Mouse (Mus musculus): ENCODE measurements around the gene Olfr313. TPM values are rescaled to one million over a fixed set of nuclear protein-coding genes. Genes with fewer than 3 reads are reported as not detected.
"Not testable (repeated sequence)": the region's sequence is repeated elsewhere in the genome, so short reads cannot be mapped to it uniquely, and the experiment has no call there.

Gene Olfr313
- polyA plus RNA-seq (2015; fragmentation: Nextera tagmentation; extraction: Ambion mirVana) = not detected in 2 replicates

DNA sequence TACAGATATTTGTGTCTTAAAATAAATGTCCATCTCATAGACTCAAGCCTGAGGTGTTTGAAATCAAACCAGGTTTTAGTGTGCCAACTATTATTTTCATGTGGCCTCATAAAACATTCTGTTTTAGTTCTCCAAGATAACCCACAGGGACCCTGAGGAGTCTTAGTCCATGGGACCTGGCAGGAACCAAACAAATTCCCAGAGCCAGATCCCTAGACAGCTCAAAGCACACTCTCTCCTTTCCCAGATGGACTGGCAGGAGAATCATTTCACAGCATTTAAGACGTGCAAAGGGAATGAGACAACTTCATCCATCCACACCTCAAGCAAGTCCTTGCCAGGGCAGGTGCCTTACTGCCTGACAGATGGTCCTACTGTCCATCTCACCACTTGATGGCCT is at the start of gene Olfr313:
TSS of gene Olfr313 (plus strand) at position 301 of the 400 bp plus-strand sequence.
- not testable (repeated sequence) for H3K27ac ChIP-seq; ATAC-seq (replicated peaks; ENCODE audit: low FRiP score); H3K9me3 ChIP-seq (replicated peaks); H3K27me3 ChIP-seq; H3K9ac ChIP-seq; H3K4me1 ChIP-seq; H3K36me3 ChIP-seq; H3K4me3 ChIP-seq (replicated peaks); H3K4me2 ChIP-seq
- 56% methylated on average over 1 of the region's 1 CpGs for WGBS

GRCm38 (mm10) chr11:58772888-58773287 is 41.9 kb upstream of the Olfr313 start, which contains the start of gene Olfr315:
TSS of gene Olfr315 (plus strand) at chr11:58773188.
- no peaks in the 10 kb centered on the region for H3K27me3 ChIP-seq
- no peak within 1 kb of the TSS for H3K4me2 ChIP-seq
- H3K9me3 ChIP-seq (replicated peaks) = no peaks in the 10 kb centered on the region
- H3K4me1 ChIP-seq = no peaks in the 10 kb centered on the region
- no peak for ATAC-seq (replicated peaks; ENCODE audit: low FRiP score)
- H3K27ac ChIP-seq = no peak within 1 kb of the TSS
- H3K4me3 ChIP-seq (replicated peaks) = no peak within 1 kb of the TSS
- no peak within 1 kb of the TSS for H3K9ac ChIP-seq
- no peaks in the 10 kb centered on the region for H3K36me3 ChIP-seq

- Histone ChIP-seq H3K4me3 (replicated peaks) (no peak within 1 kb of the TSS), H3K4me1 (no peaks in the 10 kb centered on the region), H3K9me3 (replicated peaks) (no peaks in the 10 kb centered on the region), H3K27ac (no peak within 1 kb of the TSS), H3K36me3 (no peaks in the 10 kb centered on the region), H3K27me3 (no peaks in the 10 kb centered on the region), H3K9ac (no peak within 1 kb of the TSS), H3K4me2 (no peak within 1 kb of the TSS)
- WGBS = 71% methylated on average over 6 of the region's 6 CpGs
- ATAC-seq (replicated peaks; ENCODE audit: low FRiP score) = no peak
Measured at GRCm38 (mm10) chr11:58782480-58783089, 32.2 kb upstream of the Olfr313 start, which contains the start of gene Olfr314. TSS of gene Olfr314 (plus strand) at chr11:58782952.

GRCm38 (mm10) chr11:58784182-58784581 is 30.6 kb upstream of the Olfr313 start:
- Histone ChIP-seq H3K27ac (no peak overlapping the region), H3K9ac (no peak overlapping the region), H3K4me2 (no peak overlapping the region), H3K9me3 (replicated peaks) (no peaks in the 10 kb centered on the region), H3K36me3 (no peaks in the 10 kb centered on the region), H3K27me3 (no peaks in the 10 kb centered on the region), H3K4me1 (no peaks in the 10 kb centered on the region), H3K4me3 (replicated peaks) (no peak overlapping the region)
- no peak for ATAC-seq (replicated peaks; ENCODE audit: low FRiP score)
- WGBS = 82% methylated on average over 2 of the region's 2 CpGs

GRCm38 (mm10) chr11:58787651-58788050 is 27.1 kb upstream of the Olfr313 start:
- Histone ChIP-seq H3K4me2 (no peak overlapping the region), H3K9ac (no peak overlapping the region), H3K27me3 (no peaks in the 10 kb centered on the region), H3K4me3 (replicated peaks) (no peak overlapping the region), H3K27ac (no peak overlapping the region), H3K4me1 (no peaks in the 10 kb centered on the region), H3K36me3 (no peaks in the 10 kb centered on the region), H3K9me3 (replicated peaks) (no peaks in the 10 kb centered on the region)
- WGBS = 91% methylated on average over 10 of the region's 10 CpGs
- no peak for ATAC-seq (replicated peaks; ENCODE audit: low FRiP score)

DNA sequence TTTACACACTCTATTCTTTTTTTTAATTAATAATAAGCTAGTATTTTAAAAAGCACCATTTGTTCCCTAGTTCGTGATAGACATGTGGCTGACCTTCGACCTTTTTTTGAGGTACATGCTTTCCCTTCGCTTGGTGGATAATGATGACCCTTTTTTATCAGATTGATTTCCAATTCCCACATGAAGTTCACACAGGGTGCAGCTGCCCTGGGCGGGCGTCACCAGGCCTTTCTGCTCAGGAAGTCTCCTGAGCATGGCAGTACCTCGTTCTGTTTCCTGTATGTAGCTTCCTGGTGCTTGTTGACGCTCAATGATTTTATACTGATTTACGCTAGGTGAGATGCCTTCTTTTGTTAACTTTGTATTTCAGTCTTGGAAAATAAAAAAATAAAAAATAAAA is 26.5 kb upstream of the Olfr313 start:
- H3K9ac ChIP-seq = no peak overlapping the region
- H3K27me3 ChIP-seq = no peaks in the 10 kb centered on the region
- H3K4me1 ChIP-seq = no peaks in the 10 kb centered on the region
- no peak overlapping the region for H3K27ac ChIP-seq
- no peak overlapping the region for H3K4me2 ChIP-seq
- no peak overlapping the region for H3K4me3 ChIP-seq (replicated peaks)
- ATAC-seq (replicated peaks; ENCODE audit: low FRiP score) = no peak
- H3K36me3 ChIP-seq = no peaks in the 10 kb centered on the region
- no peaks in the 10 kb centered on the region for H3K9me3 ChIP-seq (replicated peaks)
- 74% methylated on average over 8 of the region's 8 CpGs for WGBS

GRCm38 (mm10) chr11:58789532-58789931 is 25.3 kb upstream of the Olfr313 start:
- no peak overlapping the region for H3K4me3 ChIP-seq (replicated peaks)
- ATAC-seq (replicated peaks; ENCODE audit: low FRiP score) = no peak
- no peak overlapping the region for H3K27ac ChIP-seq
- no peak overlapping the region for H3K4me2 ChIP-seq
- H3K9ac ChIP-seq = no peak overlapping the region
- no peaks in the 10 kb centered on the region for H3K27me3 ChIP-seq
- no peaks in the 10 kb centered on the region for H3K36me3 ChIP-seq
- H3K9me3 ChIP-seq (replicated peaks) = no peaks in the 10 kb centered on the region
- WGBS = 36% methylated on average over 3 of the region's 3 CpGs
- no peaks in the 10 kb centered on the region for H3K4me1 ChIP-seq

- Histone ChIP-seq H3K9ac (no peak overlapping the region), H3K27me3 (no peaks in the 10 kb centered on the region), H3K4me3 (replicated peaks) (no peak overlapping the region), H3K4me2 (no peak overlapping the region), H3K36me3 (no peaks in the 10 kb centered on the region), H3K27ac (no peak overlapping the region), H3K4me1 (no peaks in the 10 kb centered on the region), H3K9me3 (replicated peaks) (no peaks in the 10 kb centered on the region)
- 44% methylated on average over 2 of the region's 2 CpGs for WGBS
- ATAC-seq (replicated peaks; ENCODE audit: low FRiP score) = no peak
Measured at GRCm38 (mm10) chr11:58790053-58790452, 24.7 kb upstream of the Olfr313 start.

GRCm38 (mm10) chr11:58790646-58791045 is 24.2 kb upstream of the Olfr313 start:
- H3K36me3 ChIP-seq = no peaks in the 10 kb centered on the region
- ATAC-seq (replicated peaks; ENCODE audit: low FRiP score) = no peak
- no peaks in the 10 kb centered on the region for H3K27me3 ChIP-seq
- H3K4me1 ChIP-seq = no peaks in the 10 kb centered on the region
- no peak overlapping the region for H3K4me3 ChIP-seq (replicated peaks)
- no peaks in the 10 kb centered on the region for H3K9me3 ChIP-seq (replicated peaks)
- no peak overlapping the region for H3K27ac ChIP-seq
- no peak overlapping the region for H3K4me2 ChIP-seq
- WGBS = 72% methylated on average over 6 of the region's 6 CpGs
- H3K9ac ChIP-seq = no peak overlapping the region

- no peaks in the 10 kb centered on the region for H3K4me1 ChIP-seq
- H3K9me3 ChIP-seq (replicated peaks) = no peaks in the 10 kb centered on the region
- no peak overlapping the region for H3K27ac ChIP-seq
- H3K9ac ChIP-seq = no peak overlapping the region
- H3K4me3 ChIP-seq (replicated peaks) = no peak overlapping the region
- ATAC-seq (replicated peaks; ENCODE audit: low FRiP score) = no peak
- H3K4me2 ChIP-seq = no peak overlapping the region
- H3K36me3 ChIP-seq = no peaks in the 10 kb centered on the region
- H3K27me3 ChIP-seq = no peaks in the 10 kb centered on the region
- WGBS = 89% methylated on average over 2 of the region's 2 CpGs
Measured at GRCm38 (mm10) chr11:58795856-58796255, 18.9 kb upstream of the Olfr313 start.

GRCm38 (mm10) chr11:58796850-58797249 is 17.9 kb upstream of the Olfr313 start:
- H3K36me3 ChIP-seq = no peaks in the 10 kb centered on the region
- no peak overlapping the region for H3K4me3 ChIP-seq (replicated peaks)
- no peaks in the 10 kb centered on the region for H3K27me3 ChIP-seq
- H3K27ac ChIP-seq = no peak overlapping the region
- H3K9ac ChIP-seq = no peak overlapping the region
- no peaks in the 10 kb centered on the region for H3K9me3 ChIP-seq (replicated peaks)
- no peak overlapping the region for H3K4me2 ChIP-seq
- WGBS = 73% methylated on average over 7 of the region's 7 CpGs
- no peak for ATAC-seq (replicated peaks; ENCODE audit: low FRiP score)
- 0 out of 2 replicates have a peak, but pooled peaks cover 3% of the 10 kb centered on the region for H3K4me1 ChIP-seq

DNA sequence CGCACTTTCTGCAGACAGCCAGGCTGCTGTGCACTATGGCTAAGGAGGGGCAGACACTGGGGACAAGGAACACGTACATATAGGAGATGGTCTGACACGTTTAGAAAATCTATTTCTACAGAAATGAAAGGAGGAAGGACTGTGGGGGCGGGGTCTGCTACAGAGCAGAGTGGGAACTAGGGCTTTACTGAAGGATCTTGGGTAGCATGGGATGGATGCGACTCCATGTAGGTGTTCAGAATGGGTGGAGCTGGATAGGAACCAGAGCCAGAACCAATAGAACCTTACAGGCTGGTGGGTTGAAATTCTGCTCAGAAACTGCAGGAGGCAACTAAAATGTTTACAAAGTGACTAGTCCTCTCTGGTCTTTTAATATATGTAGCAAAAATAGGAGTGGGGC is 15.1 kb upstream of the Olfr313 start:
- no peaks in the 10 kb centered on the region for H3K27me3 ChIP-seq
- 0 out of 2 replicates have a peak, but pooled peaks cover 10% of the 10 kb centered on the region for H3K4me1 ChIP-seq
- H3K4me3 ChIP-seq (replicated peaks) = no peak overlapping the region
- H3K9me3 ChIP-seq (replicated peaks) = no peaks in the 10 kb centered on the region
- no peak overlapping the region for H3K27ac ChIP-seq
- no peak overlapping the region for H3K9ac ChIP-seq
- WGBS = 73% methylated on average over 5 of the region's 5 CpGs
- ATAC-seq (replicated peaks; ENCODE audit: low FRiP score) = no peak
- no peak overlapping the region for H3K4me2 ChIP-seq
- no peaks in the 10 kb centered on the region for H3K36me3 ChIP-seq
